Mouse (Mus musculus): ENCODE measurements at regions not wholly inside any gene's neighbourhood (a gene's known extent, or its start where the extent isn't known, plus 50 kb on each side); places are given as distances from the start of the nearest gene placed in this dataset.
"Not testable (repeated sequence)": the region's sequence is repeated elsewhere in the genome, so short reads cannot be mapped to it uniquely, and the experiment has no call there.

DNA sequence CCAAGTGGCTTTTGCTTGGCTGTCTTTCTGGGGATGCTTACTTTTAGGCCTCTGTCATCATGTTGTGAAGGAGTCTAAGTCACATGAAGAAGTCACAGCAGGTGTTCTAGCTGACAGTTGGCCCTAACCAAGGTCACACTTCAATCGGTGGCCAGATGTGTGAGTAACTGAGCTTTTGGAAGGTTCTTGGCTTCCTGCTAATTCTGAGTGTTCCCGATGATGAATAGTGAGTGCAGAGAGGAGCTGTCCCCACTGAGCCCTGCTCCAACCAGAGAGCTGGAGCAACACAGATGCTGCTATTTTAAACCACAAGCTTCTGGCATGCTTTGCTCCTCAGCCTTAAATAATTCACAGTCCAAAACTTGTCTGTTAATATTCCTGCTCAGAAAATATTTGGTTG lies 1966.6 kb downstream of the 9330182O14Rik start:
- Histone ChIP-seq H3K4me3 (ENCODE audit: low read depth, low read length) (no peak overlapping the region), H3K4me1 (ENCODE audit: insufficient read depth, low read depth, low read length) (no peaks in the 10 kb centered on the region), H3K36me3 (ENCODE audit: insufficient read depth, low read length) (no peaks in the 10 kb centered on the region), H3K4me2 (replicated peaks; ENCODE audit: low read depth, low read length) (no peak overlapping the region), H3K27me3 (replicated peaks; ENCODE audit: insufficient read depth, low read length) (no peaks in the 10 kb centered on the region), H3K9me3 (ENCODE audit: low read length) (no peaks in the 10 kb centered on the region), H3K27ac (ENCODE audit: low read length) (no peak overlapping the region), H3K9ac (replicated peaks; ENCODE audit: low read depth) (no peak overlapping the region)
- no peak for TF ChIP-seq CTCF (IDR thresholded peaks at IDR 0.05)
- no peak for TF ChIP-seq EP300 (IDR thresholded peaks at IDR 0.05)
- 33% methylated on average over 2 of the region's 2 CpGs for WGBS
- DNase-seq (ENCODE audit: low spot score) (no peak), ATAC-seq (no peak)

GRCm38 (mm10) chr15:42104816-42105215 lies 1970.7 kb downstream of the 9330182O14Rik start:
- H3K27me3 ChIP-seq (replicated peaks; ENCODE audit: insufficient read depth, low read length): no peaks in the 10 kb centered on the region
- DNase-seq (ENCODE audit: low spot score): no peak
- no peaks in the 10 kb centered on the region for H3K36me3 ChIP-seq (ENCODE audit: insufficient read depth, low read length)
- H3K9me3 ChIP-seq (ENCODE audit: low read length): no peaks in the 10 kb centered on the region
- 67% methylated on average over 2 of the region's 2 CpGs for WGBS
- no peak for ATAC-seq
- H3K27ac ChIP-seq (ENCODE audit: low read length): no peak overlapping the region
- H3K4me2 ChIP-seq (replicated peaks; ENCODE audit: low read depth, low read length): no peak overlapping the region
- H3K4me1 ChIP-seq (ENCODE audit: insufficient read depth, low read depth, low read length): no peaks in the 10 kb centered on the region
- TF ChIP-seq CTCF (IDR thresholded peaks at IDR 0.05) (no peak), EP300 (IDR thresholded peaks at IDR 0.05) (no peak)
- H3K4me3 ChIP-seq (ENCODE audit: low read depth, low read length): no peak overlapping the region
- no peak overlapping the region for H3K9ac ChIP-seq (replicated peaks; ENCODE audit: low read depth)

DNA sequence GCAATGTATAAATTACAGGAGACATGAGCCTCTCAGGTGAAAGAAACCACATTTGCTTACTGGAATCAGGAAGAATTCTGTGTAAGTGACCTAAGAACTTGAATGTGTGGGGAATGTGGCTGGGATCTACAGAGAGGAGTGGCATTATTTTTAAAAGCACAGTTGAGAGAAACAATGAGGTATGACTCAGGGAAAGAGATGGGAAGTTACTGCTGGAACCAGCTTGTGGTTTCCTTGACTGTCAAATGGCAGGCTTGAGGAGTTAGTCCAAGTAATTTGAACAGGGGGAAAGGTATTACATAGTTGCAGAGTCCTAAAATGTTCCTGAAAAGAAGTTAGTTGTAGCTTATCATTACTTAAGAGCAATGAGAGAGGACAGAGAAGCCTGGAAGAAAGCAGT lies 1972.9 kb downstream of the 9330182O14Rik start:
- H3K27ac ChIP-seq (ENCODE audit: low read length): no peak overlapping the region
- no peak for DNase-seq (ENCODE audit: low spot score)
- no peaks in the 10 kb centered on the region for H3K4me1 ChIP-seq (ENCODE audit: insufficient read depth, low read depth, low read length)
- no peak for TF ChIP-seq CTCF (IDR thresholded peaks at IDR 0.05)
- TF ChIP-seq EP300 (IDR thresholded peaks at IDR 0.05): no peak
- H3K9me3 ChIP-seq (ENCODE audit: low read length): no peaks in the 10 kb centered on the region
- no peaks in the 10 kb centered on the region for H3K36me3 ChIP-seq (ENCODE audit: insufficient read depth, low read length)
- no peak overlapping the region for H3K4me2 ChIP-seq (replicated peaks; ENCODE audit: low read depth, low read length)
- no peak for ATAC-seq
- H3K27me3 ChIP-seq (replicated peaks; ENCODE audit: insufficient read depth, low read length): no peaks in the 10 kb centered on the region
- no peak overlapping the region for H3K4me3 ChIP-seq (ENCODE audit: low read depth, low read length)
- no peak overlapping the region for H3K9ac ChIP-seq (replicated peaks; ENCODE audit: low read depth)

GRCm38 (mm10) chr15:42111811-42112210 lies 1977.6 kb downstream of the 9330182O14Rik start:
- ATAC-seq: no peak
- no peaks in the 10 kb centered on the region for H3K27me3 ChIP-seq (replicated peaks; ENCODE audit: insufficient read depth, low read length)
- no peaks in the 10 kb centered on the region for H3K9me3 ChIP-seq (ENCODE audit: low read length)
- 61% methylated on average over 5 of the region's 5 CpGs for WGBS
- H3K4me3 ChIP-seq (ENCODE audit: low read depth, low read length): no peak overlapping the region
- H3K27ac ChIP-seq (ENCODE audit: low read length): no peak overlapping the region
- H3K36me3 ChIP-seq (ENCODE audit: insufficient read depth, low read length): no peaks in the 10 kb centered on the region
- no peak for DNase-seq (ENCODE audit: low spot score)
- no peaks in the 10 kb centered on the region for H3K4me1 ChIP-seq (ENCODE audit: insufficient read depth, low read depth, low read length)
- no peak overlapping the region for H3K4me2 ChIP-seq (replicated peaks; ENCODE audit: low read depth, low read length)
- no peak for TF ChIP-seq CTCF (IDR thresholded peaks at IDR 0.05)
- no peak for TF ChIP-seq EP300 (IDR thresholded peaks at IDR 0.05)
- no peak overlapping the region for H3K9ac ChIP-seq (replicated peaks; ENCODE audit: low read depth)

- no peaks in the 10 kb centered on the region for H3K27me3 ChIP-seq (replicated peaks; ENCODE audit: insufficient read depth, low read length)
- H3K4me2 ChIP-seq (replicated peaks; ENCODE audit: low read depth, low read length): no peak overlapping the region
- no peak for TF ChIP-seq CTCF (IDR thresholded peaks at IDR 0.05)
- DNase-seq (ENCODE audit: low spot score): no peak
- H3K36me3 ChIP-seq (ENCODE audit: insufficient read depth, low read length): no peaks in the 10 kb centered on the region
- H3K27ac ChIP-seq (ENCODE audit: low read length): no peak overlapping the region
- H3K4me3 ChIP-seq (ENCODE audit: low read depth, low read length): no peak overlapping the region
- no peaks in the 10 kb centered on the region for H3K4me1 ChIP-seq (ENCODE audit: insufficient read depth, low read depth, low read length)
- H3K9ac ChIP-seq (replicated peaks; ENCODE audit: low read depth): no peak overlapping the region
- no peaks in the 10 kb centered on the region for H3K9me3 ChIP-seq (ENCODE audit: low read length)
- WGBS: 85% methylated on average over 1 of the region's 1 CpGs
- no peak for ATAC-seq
Measured at GRCm38 (mm10) chr15:42127471-42127870, 1993.3 kb downstream of the 9330182O14Rik start.

- peak; percentile 71 for DNase-seq (ENCODE audit: low spot score)
- no peak overlapping the region for H3K9ac ChIP-seq (replicated peaks; ENCODE audit: low read depth)
- H3K9me3 ChIP-seq (ENCODE audit: low read length): no peaks in the 10 kb centered on the region
- H3K4me3 ChIP-seq (ENCODE audit: low read depth, low read length): no peak overlapping the region
- H3K4me2 ChIP-seq (replicated peaks; ENCODE audit: low read depth, low read length): no peak overlapping the region
- no peak overlapping the region for H3K27ac ChIP-seq (ENCODE audit: low read length)
- TF ChIP-seq CTCF (IDR thresholded peaks at IDR 0.05) (no peak), EP300 (IDR thresholded peaks at IDR 0.05) (peak; percentile 96)
- no peaks in the 10 kb centered on the region for H3K27me3 ChIP-seq (replicated peaks; ENCODE audit: insufficient read depth, low read length)
- no peaks in the 10 kb centered on the region for H3K36me3 ChIP-seq (ENCODE audit: insufficient read depth, low read length)
- no peaks in the 10 kb centered on the region for H3K4me1 ChIP-seq (ENCODE audit: insufficient read depth, low read depth, low read length)
- peak; percentile 37 for ATAC-seq
- 65% methylated on average over 3 of the region's 3 CpGs for WGBS
Measured at GRCm38 (mm10) chr15:42128976-42129375, 1994.8 kb downstream of the 9330182O14Rik start.

DNA sequence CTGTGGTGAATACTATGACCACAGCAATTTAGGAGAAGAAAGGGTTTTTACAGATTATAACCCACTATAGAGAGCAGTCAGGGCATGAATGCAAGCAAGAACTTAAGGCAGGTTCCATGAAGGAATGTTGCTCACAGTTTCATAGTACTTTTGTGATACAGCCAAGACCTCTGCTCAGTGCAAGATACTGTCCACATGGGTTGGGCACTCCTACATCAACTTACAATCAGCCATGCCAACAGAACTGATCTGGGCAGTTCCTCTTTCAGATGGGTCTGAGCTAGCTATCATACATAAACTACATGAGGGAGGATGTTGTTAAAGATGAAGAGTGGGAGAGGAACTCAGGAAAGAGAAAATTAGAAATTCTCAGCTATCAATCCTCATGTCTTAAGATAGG lies 2032.4 kb downstream of the 9330182O14Rik start:
- H3K9ac ChIP-seq (replicated peaks; ENCODE audit: low read depth): no peak overlapping the region
- H3K36me3 ChIP-seq (ENCODE audit: insufficient read depth, low read length): no peaks in the 10 kb centered on the region
- H3K4me1 ChIP-seq (ENCODE audit: insufficient read depth, low read depth, low read length): no peaks in the 10 kb centered on the region
- ATAC-seq: no peak
- H3K9me3 ChIP-seq (ENCODE audit: low read length): no peaks in the 10 kb centered on the region
- no peaks in the 10 kb centered on the region for H3K27me3 ChIP-seq (replicated peaks; ENCODE audit: insufficient read depth, low read length)
- no peak overlapping the region for H3K4me3 ChIP-seq (ENCODE audit: low read depth, low read length)
- no peak overlapping the region for H3K4me2 ChIP-seq (replicated peaks; ENCODE audit: low read depth, low read length)
- TF ChIP-seq CTCF (IDR thresholded peaks at IDR 0.05) (no peak), EP300 (IDR thresholded peaks at IDR 0.05) (no peak)
- no peak overlapping the region for H3K27ac ChIP-seq (ENCODE audit: low read length)
- no peak for DNase-seq (ENCODE audit: low spot score)

- not testable (repeated sequence) for H3K4me2 ChIP-seq (replicated peaks; ENCODE audit: low read depth, low read length); H3K9ac ChIP-seq (replicated peaks; ENCODE audit: low read depth); ATAC-seq; H3K4me1 ChIP-seq (ENCODE audit: insufficient read depth, low read depth, low read length); H3K27me3 ChIP-seq (replicated peaks; ENCODE audit: insufficient read depth, low read length); H3K4me3 ChIP-seq (ENCODE audit: low read depth, low read length); H3K27ac ChIP-seq (ENCODE audit: low read length); H3K9me3 ChIP-seq (ENCODE audit: low read length); DNase-seq (ENCODE audit: low spot score); H3K36me3 ChIP-seq (ENCODE audit: insufficient read depth, low read length)
- WGBS: 77% methylated on average over 1 of the region's 1 CpGs
Measured at GRCm38 (mm10) chr15:42177766-42178165, 2043.6 kb downstream of the 9330182O14Rik start.
